Mouse (Mus musculus) lung, postnatal 0 days (tissue): ENCODE data around the gene Dnaaf3.
A peak's percentile ranks its signal among the peaks of the same experiment; 100 is the strongest.

ENCODE experiments used
- CTCF ChIP-seq: IDR thresholded peaks from 2 replicates; pipeline ENCODE4 v1.5.1; 2016; ENCODE audit warnings: antibody characterized with exemption, mild to moderate bottlenecking
- EP300 ChIP-seq: IDR thresholded peaks from 2 replicates; pipeline ENCODE4 v1.6.1; 2016; ENCODE audit warnings: antibody characterized with exemption, mild to moderate bottlenecking, control low read depth

- TF ChIP-seq EP300 (no peak), CTCF (0 out of 2 replicates have a peak, but pooled peaks have one; percentile 8)
These were observed 30.4 kb upstream of the Dnaaf3 start for GRCm38 (mm10) chr7:4562660-4563059.
